Mouse (Mus musculus) midbrain, embryonic 10.5 days (tissue): ENCODE measurements at regions not wholly inside any gene's neighbourhood (a gene's known extent, or its start where the extent isn't known, plus 50 kb on each side); places are given as distances from the start of the nearest gene placed in this dataset.

Experiments
- DNase-seq: peaks from one replicate; pipeline ENCODE4 v3.0.0-alpha.2; 2017; ENCODE audit warnings: low spot score
- H3K27ac ChIP-seq: fragments of 300-500 bp; sonication (generic); replicated peaks from 2 replicates; pipeline ENCODE4 v1.5.1; 2016; ENCODE audit warnings: mild to moderate bottlenecking
- H3K27me3 ChIP-seq: fragments of 300-500 bp; sonication (generic); 2 replicates; pipeline ENCODE4 v1.6.1; 2016; ENCODE audit warnings: low read depth, mild to moderate bottlenecking; ENCODE audit not compliant: poor library complexity, severe bottlenecking
- H3K36me3 ChIP-seq: fragments of 300-500 bp; sonication (generic); 2 replicates; pipeline ENCODE4 v1.6.1; 2016; ENCODE audit warnings: mild to moderate bottlenecking, moderate library complexity
- H3K4me1 ChIP-seq: fragments of 300-500 bp; sonication (generic); 2 replicates; pipeline ENCODE4 v1.6.1; 2016
- H3K4me3 ChIP-seq: fragments of 300-500 bp; sonication (generic); 2 replicates; pipeline ENCODE4 v1.5.1; 2016; ENCODE audit warnings: mild to moderate bottlenecking, moderate library complexity
- H3K9me3 ChIP-seq: fragments of 300-500 bp; sonication (generic); replicated peaks from 2 replicates; pipeline ENCODE4 v1.6.1; 2016; ENCODE audit warnings: mild to moderate bottlenecking
- WGBS: fragments of 180-500 bp; shearing (Covaris S2); methylation state at CpG from one replicate; pipeline ENCODE4 v1.1.7; 2016; 5-methylcytosine and 5-hydroxymethylcytosine counted together

DNA sequence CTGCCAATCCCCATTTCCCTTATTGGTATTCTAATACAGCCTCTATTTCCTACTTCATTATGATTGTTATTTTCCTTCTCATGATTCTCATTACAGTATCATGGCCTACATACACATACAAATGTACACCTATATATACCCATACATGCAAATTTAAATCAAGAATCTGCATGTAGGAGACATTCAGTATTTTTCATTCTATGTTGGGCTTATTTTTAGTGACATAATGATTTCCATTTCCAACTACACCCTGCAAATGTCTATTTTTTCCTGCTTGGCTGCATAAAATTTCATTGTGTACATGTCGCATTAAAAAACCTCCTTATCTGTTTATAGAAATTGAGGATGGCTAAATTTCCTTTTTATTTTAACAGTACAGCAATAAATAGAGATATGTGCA is 236.9 kb upstream of the Ghitm start:
- H3K4me3 ChIP-seq: no peak overlapping the region
- H3K27ac ChIP-seq: no peak overlapping the region
- no peaks in the 10 kb centered on the region for H3K36me3 ChIP-seq
- H3K27me3 ChIP-seq: no peaks in the 10 kb centered on the region
- H3K9me3 ChIP-seq: no peaks in the 10 kb centered on the region
- WGBS: 94% methylated on average over 1 of the region's 1 CpGs
- no peak for DNase-seq
- no peaks in the 10 kb centered on the region for H3K4me1 ChIP-seq

DNA sequence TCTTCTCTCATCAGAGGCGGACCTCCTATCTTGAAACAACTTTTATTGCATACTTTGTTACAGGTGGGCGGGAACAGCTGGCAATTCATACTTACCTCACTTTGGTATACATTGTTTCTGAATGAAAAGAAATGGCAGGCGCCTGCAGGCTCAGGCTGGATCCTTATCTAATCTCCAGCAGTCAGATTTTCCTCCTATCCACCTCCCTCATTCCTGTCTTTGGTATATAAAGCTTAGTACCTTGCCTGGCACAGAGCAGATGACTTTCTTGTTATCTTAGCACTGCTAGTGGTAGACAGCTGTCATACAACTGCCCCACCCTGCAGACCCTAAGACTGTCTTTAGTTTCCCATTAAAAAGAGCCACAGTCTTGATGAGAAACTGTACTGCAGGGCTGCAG is 226.8 kb upstream of the Ghitm start:
- DNase-seq: no peak
- H3K36me3 ChIP-seq: no peaks in the 10 kb centered on the region
- no peak overlapping the region for H3K27ac ChIP-seq
- 94% methylated on average over 3 of the region's 3 CpGs for WGBS
- no peaks in the 10 kb centered on the region for H3K27me3 ChIP-seq
- H3K9me3 ChIP-seq: no peaks in the 10 kb centered on the region
- H3K4me1 ChIP-seq: no peaks in the 10 kb centered on the region
- H3K4me3 ChIP-seq: no peak overlapping the region

DNA sequence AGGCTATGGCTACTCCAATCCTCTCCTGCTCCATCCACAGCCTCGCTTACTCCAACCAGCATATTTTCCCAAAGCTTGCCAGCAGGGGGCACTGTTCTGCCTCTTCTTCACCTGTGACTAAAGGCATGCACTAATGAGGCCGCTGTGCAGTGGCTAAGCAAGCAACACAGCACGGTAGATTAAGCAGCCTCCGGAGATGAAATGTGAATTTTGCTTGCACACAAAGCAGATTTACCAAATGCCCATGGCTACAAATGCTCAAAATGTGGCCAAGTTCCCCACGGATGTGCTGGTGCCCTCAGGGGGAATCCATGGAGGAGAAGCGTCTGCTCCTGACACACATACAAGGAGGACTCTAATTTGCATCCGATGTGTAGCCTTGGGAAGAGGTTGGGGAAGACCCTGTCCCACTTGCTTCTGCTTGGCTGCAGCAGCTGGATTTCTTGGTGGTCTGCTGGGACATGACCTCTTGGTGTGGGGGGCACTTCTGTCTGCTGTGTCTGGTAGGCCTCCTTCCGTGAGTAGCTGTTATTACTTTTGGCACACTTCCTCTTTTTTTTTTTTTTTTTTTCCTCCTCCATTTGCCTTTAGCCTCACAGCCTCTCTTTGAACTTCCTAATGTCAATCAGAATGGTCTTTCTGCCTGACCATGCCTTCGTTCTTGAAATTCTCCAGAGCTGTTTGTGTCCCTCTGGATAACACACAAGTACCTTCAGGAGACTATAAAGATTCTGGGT is 221.1 kb upstream of the Ghitm start:
- WGBS: 39% methylated on average over 9 of the region's 9 CpGs
- Histone ChIP-seq H3K36me3 (no peaks in the 10 kb centered on the region), H3K4me1 (no peaks in the 10 kb centered on the region), H3K27ac (0 out of 2 replicates have a peak overlapping the region, but pooled peaks have one; percentile 17), H3K9me3 (no peaks in the 10 kb centered on the region), H3K4me3 (no peak overlapping the region; the same call in 1 of the 2 replicates), H3K27me3 (no peaks in the 10 kb centered on the region)
- DNase-seq: peak; percentile 74

DNA sequence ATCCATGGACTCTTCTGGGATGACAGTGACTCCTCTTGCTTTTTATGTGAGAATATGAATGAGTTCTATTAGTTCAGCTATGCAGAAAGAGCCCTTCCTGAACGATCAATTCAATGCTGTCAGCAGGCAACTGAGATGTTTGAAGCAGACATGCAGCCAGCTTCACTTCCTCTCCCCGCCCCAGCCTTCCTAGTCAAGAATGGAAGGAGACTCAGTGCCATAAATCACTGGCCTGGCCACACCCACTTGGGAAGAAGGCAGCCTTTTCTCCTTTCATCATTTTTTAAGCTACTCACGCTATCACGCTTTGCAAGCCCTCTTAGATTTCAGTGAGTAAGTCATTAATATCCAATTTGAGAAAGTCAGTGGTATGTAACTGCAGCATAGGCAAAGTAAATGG is 188.3 kb upstream of the Ghitm start:
- no peak overlapping the region for H3K27ac ChIP-seq
- 90% methylated on average over 4 of the region's 4 CpGs for WGBS
- DNase-seq: no peak

DNA sequence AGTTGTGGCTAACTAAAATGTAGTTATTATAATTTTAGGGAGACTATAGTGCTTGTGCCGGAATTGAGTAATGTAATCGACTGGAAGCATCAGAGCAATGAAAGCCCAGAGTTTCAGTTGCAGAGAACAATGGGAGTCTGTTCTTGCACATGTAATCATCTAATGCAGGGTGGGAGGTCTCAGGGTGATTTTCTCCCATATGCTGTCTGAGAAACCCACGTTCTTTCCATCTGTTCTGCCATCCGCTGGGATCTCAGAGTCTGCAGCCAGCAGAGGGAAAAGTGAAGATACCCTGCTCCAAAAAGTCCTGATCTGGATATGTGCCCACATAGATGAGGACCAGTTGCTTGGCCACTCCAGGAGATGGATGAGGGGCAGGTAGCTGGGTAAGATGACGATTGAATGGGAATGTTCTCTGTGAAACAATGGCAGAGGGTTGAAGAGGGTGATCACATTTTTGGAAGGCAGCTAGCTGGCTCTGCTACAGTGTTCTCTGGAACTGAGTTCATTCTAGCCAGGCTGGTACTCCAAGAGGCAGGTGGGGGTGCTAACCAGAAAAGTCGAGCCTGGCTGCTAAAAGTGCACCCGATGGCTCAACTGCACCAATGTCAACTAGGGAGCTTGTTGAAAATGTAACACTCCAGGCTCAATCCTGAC is 180.3 kb upstream of the Ghitm start:
- H3K4me1 ChIP-seq: no peaks in the 10 kb centered on the region
- H3K27ac ChIP-seq: no peak overlapping the region
- 86% methylated on average over 7 of the region's 7 CpGs for WGBS
- H3K27me3 ChIP-seq: no peaks in the 10 kb centered on the region
- H3K36me3 ChIP-seq: no peaks in the 10 kb centered on the region
- no peaks in the 10 kb centered on the region for H3K9me3 ChIP-seq
- DNase-seq: no peak
- H3K4me3 ChIP-seq: no peak overlapping the region

More for the DNA sequence above, 188.3 kb upstream of the Ghitm start:
- Histone ChIP-seq H3K4me3 (no peak overlapping the region), H3K36me3 (no peaks in the 10 kb centered on the region), H3K9me3 (no peaks in the 10 kb centered on the region), H3K27me3 (no peaks in the 10 kb centered on the region), H3K4me1 (no peaks in the 10 kb centered on the region)

DNA sequence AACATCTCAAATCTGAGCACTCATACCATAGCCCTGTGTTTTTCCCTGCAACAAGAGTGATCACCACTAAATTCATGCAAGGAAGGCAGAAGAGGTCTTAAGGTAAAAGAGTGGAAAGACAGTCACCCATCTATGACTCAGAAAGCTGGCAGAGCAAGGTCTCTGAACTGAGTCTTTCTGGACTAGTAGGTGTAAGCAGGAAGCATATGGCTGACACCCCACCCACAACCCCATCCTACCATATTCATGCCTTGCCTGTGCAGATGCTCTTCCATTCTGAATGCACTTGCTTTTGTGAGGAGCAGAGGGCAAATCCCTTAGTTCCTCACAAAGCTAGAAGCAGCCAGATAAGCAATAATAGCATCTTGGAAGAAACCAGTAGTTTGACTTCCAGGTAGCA is 178.8 kb upstream of the Ghitm start:
- DNase-seq: no peak
- no peaks in the 10 kb centered on the region for H3K27me3 ChIP-seq
- H3K4me1 ChIP-seq: no peaks in the 10 kb centered on the region
- H3K4me3 ChIP-seq: no peak overlapping the region
- H3K9me3 ChIP-seq: no peaks in the 10 kb centered on the region
- H3K36me3 ChIP-seq: no peaks in the 10 kb centered on the region
- no peak overlapping the region for H3K27ac ChIP-seq

DNA sequence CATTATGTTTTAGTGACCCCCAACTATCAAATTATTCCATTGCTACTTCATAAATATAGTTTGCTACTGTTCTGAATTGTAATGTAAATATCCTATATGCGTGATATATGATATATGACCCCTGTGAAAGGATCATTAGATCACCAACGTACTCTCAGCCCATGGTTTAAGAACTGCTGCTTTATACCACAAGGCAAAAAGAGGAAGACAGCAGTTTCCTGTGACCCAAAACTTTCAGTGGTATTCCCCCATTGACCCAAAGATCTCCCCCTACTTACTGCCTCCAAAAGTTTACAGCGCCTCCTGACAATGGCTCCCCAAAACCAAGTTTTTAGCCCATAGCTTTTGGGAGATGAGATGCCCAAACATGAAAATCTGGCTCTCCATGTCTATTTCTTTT is 177.8 kb upstream of the Ghitm start:
- Histone ChIP-seq H3K36me3 (no peaks in the 10 kb centered on the region), H3K27ac (no peak overlapping the region), H3K4me1 (no peaks in the 10 kb centered on the region), H3K4me3 (no peak overlapping the region), H3K27me3 (no peaks in the 10 kb centered on the region), H3K9me3 (no peaks in the 10 kb centered on the region)
- WGBS: 92% methylated on average over 3 of the region's 3 CpGs
- no peak for DNase-seq

DNA sequence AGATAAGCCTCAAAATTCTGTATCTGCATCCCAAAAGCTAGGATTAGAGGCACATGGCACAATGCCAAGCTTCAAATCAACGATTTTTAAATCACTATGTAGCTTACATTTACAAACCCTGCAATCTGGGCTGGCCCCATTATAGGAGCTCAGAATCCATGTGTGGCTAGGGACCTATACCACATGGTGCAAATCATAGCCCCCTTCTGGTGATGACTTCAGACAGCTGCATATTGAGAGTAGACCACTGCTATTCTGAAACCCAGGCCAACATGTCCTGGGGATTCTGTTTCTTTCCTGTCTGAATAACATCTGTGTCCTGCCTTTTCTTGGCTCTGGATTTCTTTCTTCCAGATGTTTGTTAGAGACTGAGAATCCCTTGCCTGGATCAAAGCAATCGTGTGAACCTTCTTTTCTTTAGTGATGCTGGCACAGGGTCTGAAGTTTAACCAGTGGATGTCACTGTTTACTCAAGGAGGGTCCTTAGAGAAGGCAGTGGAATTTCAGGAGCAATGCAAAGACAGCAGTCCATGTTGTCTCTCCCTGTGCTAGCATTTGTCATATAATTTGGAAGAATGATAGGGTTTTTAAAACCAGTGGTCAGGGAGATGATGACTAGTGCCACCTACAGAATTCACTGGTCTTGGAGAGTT is 171.7 kb upstream of the Ghitm start:
- Histone ChIP-seq H3K9me3 (no peaks in the 10 kb centered on the region), H3K36me3 (no peaks in the 10 kb centered on the region), H3K4me3 (no peak overlapping the region), H3K27me3 (no peaks in the 10 kb centered on the region), H3K4me1 (no peaks in the 10 kb centered on the region), H3K27ac (no peak overlapping the region)
- 74% methylated on average over 2 of the region's 2 CpGs for WGBS
- DNase-seq: no peak

DNA sequence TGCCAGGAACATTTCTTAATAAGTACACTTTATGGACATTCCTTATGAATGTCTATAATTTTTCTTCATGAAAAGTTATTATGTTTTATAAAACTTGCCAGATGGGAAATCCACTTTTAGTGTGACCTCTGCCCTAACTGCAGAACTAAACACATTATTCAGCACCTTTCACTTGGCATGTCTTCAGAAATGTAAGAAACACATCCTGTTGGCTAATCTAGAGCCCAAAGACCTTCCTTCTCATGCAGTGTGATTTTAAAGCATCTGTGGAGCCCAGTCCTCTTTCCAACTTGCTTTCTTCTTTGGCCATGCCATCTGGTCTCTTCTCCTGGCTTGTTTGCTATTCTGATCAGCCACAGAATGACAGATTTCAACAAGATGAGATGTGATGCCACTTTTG is 163.6 kb upstream of the Ghitm start:
- Histone ChIP-seq H3K4me1 (no peaks in the 10 kb centered on the region), H3K4me3 (no peak overlapping the region), H3K27ac (no peak overlapping the region), H3K9me3 (no peaks in the 10 kb centered on the region), H3K27me3 (no peaks in the 10 kb centered on the region), H3K36me3 (no peaks in the 10 kb centered on the region)
- DNase-seq: no peak

DNA sequence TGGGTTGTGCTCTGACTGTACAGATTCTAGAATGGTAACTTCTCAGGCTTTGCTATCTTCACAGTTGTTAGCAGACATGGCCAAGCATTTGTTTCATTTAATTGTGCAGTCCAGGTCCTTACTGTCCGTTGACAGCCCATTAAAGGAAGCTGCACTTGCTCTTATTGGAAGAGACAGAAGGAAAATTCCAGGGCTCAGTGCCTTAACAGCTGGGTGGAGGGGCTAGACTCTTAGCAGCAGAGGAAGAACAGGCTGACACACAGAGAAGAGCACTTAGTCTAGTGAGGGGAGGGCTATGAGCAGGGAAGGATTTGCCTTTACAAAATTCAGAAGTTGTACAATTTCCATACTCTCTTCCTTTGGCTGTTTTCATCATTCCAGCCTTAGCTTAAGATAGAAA is 161.5 kb upstream of the Ghitm start:
- no peaks in the 10 kb centered on the region for H3K36me3 ChIP-seq
- 86% methylated on average over 1 of the region's 1 CpGs for WGBS
- no peak overlapping the region for H3K4me3 ChIP-seq
- DNase-seq: no peak
- H3K4me1 ChIP-seq: no peaks in the 10 kb centered on the region
- no peaks in the 10 kb centered on the region for H3K9me3 ChIP-seq
- H3K27me3 ChIP-seq: no peaks in the 10 kb centered on the region
- no peak overlapping the region for H3K27ac ChIP-seq

DNA sequence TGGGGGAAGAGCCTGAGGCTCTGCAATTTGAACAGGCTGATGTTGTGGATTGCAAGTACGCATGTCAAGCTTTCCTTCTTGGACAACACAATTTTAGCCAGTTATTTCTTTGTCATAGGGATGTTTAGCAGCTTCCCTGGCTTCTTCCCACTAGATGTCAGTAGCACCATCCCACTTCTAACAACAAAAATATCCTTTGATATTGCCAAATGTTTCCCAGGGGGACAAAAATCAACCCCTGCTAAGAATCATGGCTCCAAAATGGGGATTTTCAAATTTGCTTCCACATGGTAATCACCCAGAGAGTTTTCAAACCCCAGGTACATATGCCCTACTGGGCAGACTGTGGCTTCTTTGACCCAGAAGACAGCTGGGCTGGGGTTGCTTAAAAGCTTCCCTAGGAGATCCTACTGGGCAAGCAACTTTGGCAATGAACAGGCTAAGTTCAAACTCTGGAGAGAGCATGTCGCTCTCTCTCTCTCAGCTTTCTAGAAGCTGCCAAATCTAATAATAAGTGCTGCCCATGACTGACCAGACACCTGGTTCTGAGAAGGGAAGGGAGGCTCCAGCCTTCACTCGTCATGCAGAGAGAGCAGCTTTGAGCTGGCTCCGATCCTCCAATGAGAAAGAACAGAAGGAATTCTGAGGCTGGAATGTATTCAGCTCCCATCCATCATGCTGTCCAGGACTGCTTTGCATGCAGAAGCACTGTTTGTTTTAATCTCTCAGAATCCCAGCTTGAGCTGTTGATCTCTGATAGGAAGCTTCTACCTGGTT is 157.2 kb upstream of the Ghitm start:
- WGBS: 80% methylated on average over 4 of the region's 4 CpGs

DNA sequence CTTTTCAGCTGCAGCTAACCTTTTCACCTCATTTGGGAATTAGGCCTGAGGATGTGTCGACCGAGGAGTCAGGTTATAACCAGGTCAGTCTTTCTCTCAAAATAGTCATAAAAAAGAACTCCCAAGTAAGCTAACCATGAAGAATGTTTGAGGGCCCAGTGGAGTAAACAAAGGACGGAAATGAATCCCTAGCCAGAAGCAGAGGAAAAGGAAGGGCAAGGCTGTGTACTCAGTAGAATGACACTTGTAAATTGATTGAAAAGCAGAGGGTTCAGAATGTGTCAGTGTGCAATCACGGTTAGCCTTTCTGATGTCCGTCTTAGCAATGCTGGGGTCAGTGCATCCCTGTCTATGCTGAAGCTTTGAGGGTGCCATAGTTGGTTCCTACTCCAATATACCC is 149.3 kb upstream of the Ghitm start:
- 39% methylated on average over 5 of the region's 5 CpGs for WGBS
- no peak overlapping the region for H3K27ac ChIP-seq

More for the DNA sequence above, 157.2 kb upstream of the Ghitm start:
- Histone ChIP-seq H3K36me3 (no peaks in the 10 kb centered on the region), H3K4me3 (no peak overlapping the region), H3K9me3 (no peaks in the 10 kb centered on the region), H3K4me1 (no peaks in the 10 kb centered on the region), H3K27ac (no peak overlapping the region), H3K27me3 (no peaks in the 10 kb centered on the region)
- DNase-seq: no peak

DNA sequence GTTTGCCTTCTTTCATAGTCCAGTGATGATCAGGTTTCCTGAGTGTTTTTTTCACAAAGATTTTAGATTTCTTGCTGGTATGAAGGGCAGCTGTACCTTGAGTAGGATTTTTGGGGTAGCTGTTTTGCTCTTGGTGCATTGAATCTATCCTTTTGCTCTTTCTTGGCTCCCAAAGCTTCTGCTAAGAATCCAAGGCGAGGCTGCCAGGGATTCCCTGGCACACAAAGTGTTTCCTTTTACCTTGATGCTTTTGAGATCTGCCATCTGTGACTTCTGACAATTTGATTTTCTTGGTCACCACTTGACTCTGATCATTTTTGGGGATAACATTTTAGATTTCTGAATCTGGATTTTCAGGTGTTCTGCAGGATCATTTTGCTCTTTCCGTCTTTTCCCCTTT is 144.3 kb upstream of the Ghitm start:
- WGBS: 73% methylated on average over 2 of the region's 2 CpGs
- DNase-seq: no peak
- Histone ChIP-seq H3K36me3 (no peaks in the 10 kb centered on the region), H3K27me3 (no peaks in the 10 kb centered on the region), H3K9me3 (no peaks in the 10 kb centered on the region), H3K27ac (no peak overlapping the region), H3K4me3 (no peak overlapping the region), H3K4me1 (peaks cover 8% of the 10 kb centered on the region)

More for the DNA sequence above, 149.3 kb upstream of the Ghitm start:
- Histone ChIP-seq H3K9me3 (no peaks in the 10 kb centered on the region), H3K4me3 (no peak overlapping the region), H3K4me1 (peaks cover 11% of the 10 kb centered on the region), H3K27me3 (no peaks in the 10 kb centered on the region), H3K36me3 (no peaks in the 10 kb centered on the region)
- no peak for DNase-seq
